Mouse (Mus musculus): Measurements from ENCODE around the gene Erlin1. TPM values are rescaled to one million over a fixed set of nuclear protein-coding genes. Genes with fewer than 3 reads are reported as not detected.

The Erlin1 gene
- polyA plus RNA-seq, 1 experiment from 2014 or later, result 51.4 TPM

GRCm38 (mm10) chr19:44023066-44023465, 46.5 kb downstream of the Erlin1 start:
- peaks cover 9% of the 10 kb centered on the region; the same call in 1 of the 2 replicates for H3K4me1 ChIP-seq
- no peak overlapping the region for H3K4me2 ChIP-seq
- no peaks in the 10 kb centered on the region for H3K27me3 ChIP-seq
- no peak overlapping the region for H3K9ac ChIP-seq
- no peaks in the 10 kb centered on the region for H3K36me3 ChIP-seq
- no peak overlapping the region for H3K27ac ChIP-seq
- no peak for ATAC-seq (replicated peaks; ENCODE audit: low FRiP score)
- H3K9me3 ChIP-seq (replicated peaks), result no peaks in the 10 kb centered on the region
- no peak overlapping the region for H3K4me3 ChIP-seq (replicated peaks)
- 70% methylated on average over 5 of the region's 5 CpGs for WGBS

DNA sequence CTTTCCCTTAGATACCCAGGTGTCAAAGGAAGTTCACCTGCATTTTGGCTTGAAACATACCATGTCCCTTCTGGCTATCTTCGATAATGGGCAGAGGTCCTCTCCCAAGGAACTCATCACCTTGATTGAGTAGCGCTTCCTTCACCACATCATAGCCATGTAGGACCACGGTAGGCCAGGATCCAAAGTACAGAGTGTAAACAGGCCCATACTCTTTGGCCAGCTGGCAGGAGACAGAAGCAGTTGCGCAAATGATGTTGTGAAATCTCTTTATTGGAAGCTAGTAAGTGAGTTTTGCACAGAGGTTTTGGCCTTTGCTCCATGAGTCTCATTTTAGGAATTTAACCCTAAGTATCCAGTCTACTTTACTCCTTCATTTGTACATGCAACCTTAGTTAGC, 48.1 kb downstream of the Erlin1 start:
- Histone ChIP-seq H3K27ac (no peak overlapping the region), H3K36me3 (no peaks in the 10 kb centered on the region), H3K4me1 (peaks cover 3% of the 10 kb centered on the region; the same call in 1 of the 2 replicates), H3K4me3 (replicated peaks) (no peak overlapping the region), H3K9ac (no peak overlapping the region), H3K27me3 (no peaks in the 10 kb centered on the region), H3K9me3 (replicated peaks) (no peaks in the 10 kb centered on the region), H3K4me2 (no peak overlapping the region)
- ATAC-seq (replicated peaks; ENCODE audit: low FRiP score), result no peak
- 89% methylated on average over 4 of the region's 4 CpGs for WGBS

GRCm38 (mm10) chr19:44019739-44020138, 49.8 kb downstream of the Erlin1 start:
- H3K4me1 ChIP-seq, result 0 out of 2 replicates have a peak, but pooled peaks cover 3% of the 10 kb centered on the region
- no peaks in the 10 kb centered on the region for H3K36me3 ChIP-seq
- no peaks in the 10 kb centered on the region for H3K9me3 ChIP-seq (replicated peaks)
- no peaks in the 10 kb centered on the region for H3K27me3 ChIP-seq
- whole genome bisulfite sequencing, result 60% methylated on average over 7 of the region's 7 CpGs
- no peak for ATAC-seq (replicated peaks; ENCODE audit: low FRiP score)
- no peak overlapping the region for H3K27ac ChIP-seq
- H3K4me3 ChIP-seq (replicated peaks), result no peak overlapping the region
- no peak overlapping the region for H3K9ac ChIP-seq
- no peak overlapping the region for H3K4me2 ChIP-seq

GRCm38 (mm10) chr19:44013862-44014261, 55.7 kb downstream of the Erlin1 start:
- no peak overlapping the region for H3K27ac ChIP-seq
- no peak overlapping the region for H3K4me2 ChIP-seq
- ATAC-seq (replicated peaks; ENCODE audit: low FRiP score), result no peak
- H3K4me3 ChIP-seq (replicated peaks), result no peak overlapping the region
- no peaks in the 10 kb centered on the region for H3K36me3 ChIP-seq
- WGBS, result 73% methylated on average over 6 of the region's 6 CpGs
- H3K9ac ChIP-seq, result no peak overlapping the region
- H3K4me1 ChIP-seq, result 0 out of 2 replicates have a peak, but pooled peaks cover 3% of the 10 kb centered on the region
- H3K27me3 ChIP-seq, result no peaks in the 10 kb centered on the region
- no peaks in the 10 kb centered on the region for H3K9me3 ChIP-seq (replicated peaks)

DNA sequence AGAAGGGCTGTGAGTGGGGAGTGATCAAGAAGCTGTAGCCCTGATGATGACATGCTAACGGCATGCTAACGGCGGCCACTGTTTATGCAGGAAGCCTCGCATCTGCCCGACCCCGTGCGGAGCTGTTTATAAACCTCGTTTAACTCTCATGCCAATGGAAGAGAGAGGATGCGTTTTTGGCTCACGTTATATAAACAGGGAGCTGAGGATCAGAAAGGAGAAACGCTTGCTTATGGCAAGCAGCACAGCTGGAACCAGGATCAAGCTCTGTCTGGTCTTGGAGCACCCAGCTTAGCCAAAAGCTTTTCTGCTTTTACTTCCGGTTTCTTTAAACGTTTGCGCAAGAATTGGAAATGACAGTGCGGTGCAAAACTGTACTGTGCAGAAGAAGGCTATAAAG, 60.8 kb downstream of the Erlin1 start:
- no peak overlapping the region for H3K4me3 ChIP-seq (replicated peaks)
- ATAC-seq (replicated peaks; ENCODE audit: low FRiP score), result no peak
- H3K4me1 ChIP-seq, result no peaks in the 10 kb centered on the region
- no peaks in the 10 kb centered on the region for H3K27me3 ChIP-seq
- H3K9me3 ChIP-seq (replicated peaks), result no peaks in the 10 kb centered on the region
- no peak overlapping the region for H3K27ac ChIP-seq
- 76% methylated on average over 15 of the region's 15 CpGs for WGBS
- H3K36me3 ChIP-seq, result no peaks in the 10 kb centered on the region
- H3K9ac ChIP-seq, result no peak overlapping the region
- H3K4me2 ChIP-seq, result no peak overlapping the region

GRCm38 (mm10) chr19:44007186-44007585, 62.4 kb downstream of the Erlin1 start:
- Histone ChIP-seq H3K27me3 (no peaks in the 10 kb centered on the region), H3K9ac (no peak overlapping the region), H3K4me2 (no peak overlapping the region), H3K36me3 (no peaks in the 10 kb centered on the region), H3K9me3 (replicated peaks) (no peaks in the 10 kb centered on the region), H3K4me3 (replicated peaks) (no peak overlapping the region), H3K27ac (no peak overlapping the region), H3K4me1 (no peaks in the 10 kb centered on the region)
- 58% methylated on average over 12 of the region's 12 CpGs for WGBS
- no peak for ATAC-seq (replicated peaks; ENCODE audit: low FRiP score)

GRCm38 (mm10) chr19:44005025-44005424, 64.6 kb downstream of the Erlin1 start:
- ATAC-seq (replicated peaks; ENCODE audit: low FRiP score), result no peak

DNA sequence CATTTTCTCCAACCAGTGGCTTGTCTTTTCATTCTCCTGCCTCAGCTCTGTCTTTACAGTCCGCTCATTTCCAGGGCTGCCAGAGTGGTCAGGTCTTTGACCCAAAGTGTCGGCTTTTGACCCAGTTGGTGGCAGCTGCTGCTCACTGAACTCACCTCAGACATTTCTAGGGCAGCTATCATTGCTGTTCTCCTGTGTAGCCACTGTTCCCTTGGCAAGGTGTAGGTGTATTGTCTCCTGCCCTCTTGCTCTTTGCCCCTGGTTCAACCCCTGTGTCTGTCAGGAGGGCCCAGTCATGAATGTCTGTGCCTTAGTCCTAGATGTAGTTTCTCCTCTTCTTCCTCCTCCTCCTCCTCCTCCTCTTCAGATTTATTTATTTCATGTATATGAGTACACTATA, 65.3 kb downstream of the Erlin1 start:
- H3K36me3 ChIP-seq, result no peaks in the 10 kb centered on the region
- no peaks in the 10 kb centered on the region for H3K27me3 ChIP-seq
- 98% methylated on average over 2 of the region's 2 CpGs for WGBS
- H3K9ac ChIP-seq, result no peak overlapping the region
- no peaks in the 10 kb centered on the region for H3K4me1 ChIP-seq
- H3K9me3 ChIP-seq (replicated peaks), result no peaks in the 10 kb centered on the region
- ATAC-seq (replicated peaks; ENCODE audit: low FRiP score), result no peak
- H3K27ac ChIP-seq, result no peak overlapping the region
- H3K4me3 ChIP-seq (replicated peaks), result no peak overlapping the region
- H3K4me2 ChIP-seq, result no peak overlapping the region

More at GRCm38 (mm10) chr19:44005025-44005424, 64.6 kb downstream of the Erlin1 start:
- Histone ChIP-seq H3K4me2 (no peak overlapping the region), H3K36me3 (no peaks in the 10 kb centered on the region), H3K9me3 (replicated peaks) (no peaks in the 10 kb centered on the region), H3K27ac (no peak overlapping the region), H3K27me3 (no peaks in the 10 kb centered on the region), H3K4me3 (replicated peaks) (no peak overlapping the region), H3K9ac (no peak overlapping the region), H3K4me1 (no peaks in the 10 kb centered on the region)
- WGBS, result 65% methylated on average over 4 of the region's 4 CpGs

DNA sequence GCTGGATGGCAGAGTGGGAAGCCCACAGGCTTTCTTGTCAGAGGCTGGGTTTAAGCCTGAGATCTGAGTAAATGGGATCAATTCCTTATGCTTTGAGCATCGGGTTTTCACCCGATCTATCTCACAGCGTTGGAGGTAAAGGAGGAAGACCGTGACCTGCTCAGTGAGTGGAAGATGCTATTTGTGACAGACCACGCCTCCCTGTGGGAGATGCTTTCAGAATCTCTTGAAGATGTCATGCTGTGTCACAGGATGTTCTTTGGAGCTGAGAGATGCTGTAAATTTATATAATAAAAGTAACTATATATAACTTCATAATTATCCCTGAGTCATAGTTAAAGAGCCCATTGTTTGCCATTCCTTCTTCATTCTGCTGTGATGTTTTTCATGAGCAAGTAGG, 68.9 kb downstream of the Erlin1 start:
- WGBS, result 78% methylated on average over 5 of the region's 5 CpGs
- ATAC-seq (replicated peaks; ENCODE audit: low FRiP score), result no peak
- Histone ChIP-seq H3K9ac (no peak overlapping the region), H3K27ac (no peak overlapping the region), H3K4me3 (replicated peaks) (no peak overlapping the region), H3K27me3 (no peaks in the 10 kb centered on the region), H3K36me3 (no peaks in the 10 kb centered on the region), H3K9me3 (replicated peaks) (no peaks in the 10 kb centered on the region), H3K4me1 (no peaks in the 10 kb centered on the region), H3K4me2 (no peak overlapping the region)

DNA sequence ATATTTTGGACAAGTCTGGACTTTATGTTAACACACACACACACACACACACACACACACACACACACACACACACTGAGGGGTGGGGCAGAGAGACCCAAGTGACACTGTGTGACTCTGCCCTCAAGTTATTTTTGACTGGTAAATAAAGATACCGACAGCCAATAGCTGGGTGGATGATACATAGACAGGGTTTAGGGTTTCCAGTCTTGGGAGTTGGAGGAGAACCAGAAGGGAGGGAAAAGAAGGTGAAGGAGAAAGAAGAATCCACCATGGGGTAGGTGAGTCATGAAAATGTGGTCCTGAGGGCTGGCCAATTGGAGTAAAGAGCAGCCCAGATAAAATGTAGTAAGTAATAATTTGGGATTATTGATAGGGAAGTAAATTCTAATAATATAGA, 69.5 kb downstream of the Erlin1 start:
- ATAC-seq (replicated peaks; ENCODE audit: low FRiP score), result no peak
- no peak overlapping the region for H3K4me2 ChIP-seq
- no peaks in the 10 kb centered on the region for H3K36me3 ChIP-seq
- no peaks in the 10 kb centered on the region for H3K4me1 ChIP-seq
- no peak overlapping the region for H3K27ac ChIP-seq
- H3K4me3 ChIP-seq (replicated peaks), result no peak overlapping the region
- H3K9ac ChIP-seq, result no peak overlapping the region
- H3K27me3 ChIP-seq, result no peaks in the 10 kb centered on the region
- WGBS, result 77% methylated on average over 1 of the region's 1 CpGs
- H3K9me3 ChIP-seq (replicated peaks), result no peaks in the 10 kb centered on the region

- no peaks in the 10 kb centered on the region for H3K27me3 ChIP-seq
- H3K4me3 ChIP-seq (replicated peaks), result no peak overlapping the region
- no peak overlapping the region for H3K4me2 ChIP-seq
- no peak overlapping the region for H3K9ac ChIP-seq
- no peak for ATAC-seq (replicated peaks; ENCODE audit: low FRiP score)
- no peaks in the 10 kb centered on the region for H3K4me1 ChIP-seq
- no peaks in the 10 kb centered on the region for H3K36me3 ChIP-seq
- H3K27ac ChIP-seq, result no peak overlapping the region
- 79% methylated on average over 11 of the region's 11 CpGs for WGBS
- H3K9me3 ChIP-seq (replicated peaks), result no peaks in the 10 kb centered on the region
Observed at GRCm38 (mm10) chr19:43998802-43999527, 70.6 kb downstream of the Erlin1 start.

GRCm38 (mm10) chr19:43998101-43998500, 71.5 kb downstream of the Erlin1 start:
- H3K4me1 ChIP-seq, result no peaks in the 10 kb centered on the region
- ATAC-seq (replicated peaks; ENCODE audit: low FRiP score), result no peak
- no peak overlapping the region for H3K4me2 ChIP-seq
- H3K9ac ChIP-seq, result no peak overlapping the region
- 86% methylated on average over 10 of the region's 10 CpGs for WGBS
- H3K4me3 ChIP-seq (replicated peaks), result no peak overlapping the region
- H3K9me3 ChIP-seq (replicated peaks), result no peaks in the 10 kb centered on the region
- no peaks in the 10 kb centered on the region for H3K27me3 ChIP-seq
- H3K36me3 ChIP-seq, result no peaks in the 10 kb centered on the region
- no peak overlapping the region for H3K27ac ChIP-seq

- 76% methylated on average over 7 of the region's 7 CpGs for WGBS
- H3K27ac ChIP-seq, result no peak overlapping the region
- no peak overlapping the region for H3K9ac ChIP-seq
- no peak overlapping the region for H3K4me2 ChIP-seq
- no peaks in the 10 kb centered on the region for H3K4me1 ChIP-seq
- no peaks in the 10 kb centered on the region for H3K27me3 ChIP-seq
- H3K36me3 ChIP-seq, result no peaks in the 10 kb centered on the region
- ATAC-seq (replicated peaks; ENCODE audit: low FRiP score), result no peak
- no peaks in the 10 kb centered on the region for H3K9me3 ChIP-seq (replicated peaks)
- H3K4me3 ChIP-seq (replicated peaks), result no peak overlapping the region
Observed at GRCm38 (mm10) chr19:43995427-43995826, 74.2 kb downstream of the Erlin1 start.
